Mouse (Mus musculus) brain, embryonic 14.5 days (tissue): ENCODE measurements at regions not wholly inside any gene's neighbourhood (a gene's known extent, or its start where the extent isn't known, plus 50 kb on each side); places are given as distances from the start of the nearest gene placed in this dataset.

Experiments
- CTCF ChIP-seq: fragments of 200-500 bp; IDR thresholded peaks from 2 replicates; pipeline ENCODE4 v1.5.1; 2012; ENCODE audit warnings: inconsistent platforms, mild to moderate bottlenecking, moderate library complexity, borderline replicate concordance; ENCODE audit not compliant: insufficient read depth, insufficient read length; ENCODE audit errors: extremely low read depth
- POLR2A ChIP-seq: fragments of 200-500 bp; IDR thresholded peaks from 2 replicates; pipeline ENCODE4 v1.6.1; 2012; ENCODE audit warnings: mild to moderate bottlenecking, inconsistent platforms, borderline replicate concordance; ENCODE audit not compliant: poor library complexity, insufficient read depth, insufficient read length, severe bottlenecking; ENCODE audit errors: extremely low read depth

GRCm38 (mm10) chr16:74464290-74464689 lies 52.7 kb upstream of the Robo2 start:
- TF ChIP-seq CTCF: no peak
- no peak for TF ChIP-seq POLR2A
